Mouse (Mus musculus): ENCODE measurements at regions not wholly inside any gene's neighbourhood (a gene's known extent, or its start where the extent isn't known, plus 50 kb on each side); places are given as distances from the start of the nearest gene placed in this dataset.

DNA sequence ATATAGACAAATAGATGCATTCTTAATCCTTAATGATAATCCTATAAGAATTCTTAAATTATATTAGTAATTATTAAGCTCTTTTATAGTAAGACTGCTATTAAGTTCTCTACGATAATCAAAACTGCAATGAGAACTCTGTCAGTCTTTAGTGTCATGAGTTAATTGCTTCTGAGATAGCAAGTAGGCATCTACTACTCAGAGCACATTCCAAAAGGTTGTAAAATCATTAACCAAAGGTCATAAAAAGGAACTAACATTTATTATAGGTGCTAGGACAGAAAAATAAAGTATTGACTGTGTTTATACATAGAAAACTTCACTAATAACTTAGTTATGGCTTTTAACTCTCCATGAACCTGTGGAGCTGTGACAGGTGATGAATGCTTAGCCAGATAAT is 84.1 kb upstream of the Gm6657 start:
- no peak for TF ChIP-seq CTCF (IDR thresholded peaks at IDR 0.05; ENCODE audit: borderline replicate concordance, control insufficient read depth, extremely low read depth, insufficient read depth, low read length, poor library complexity)
- no peak for TF ChIP-seq POLR2A (IDR thresholded peaks at IDR 0.05; ENCODE audit: control insufficient read depth, extremely low read depth, insufficient read depth, low read length, poor library complexity)
